Mouse (Mus musculus) spleen, postnatal 14 days (tissue): Measurements from ENCODE around the gene Tecpr1.

Source experiments
- DNase-seq, 2 experiments: peaks; one replicate each; pipeline ENCODE4 v3.0.0; 2021 to 2022; ENCODE audit warnings: low spot score in 2 of 2

Tecpr1 gene

DNA sequence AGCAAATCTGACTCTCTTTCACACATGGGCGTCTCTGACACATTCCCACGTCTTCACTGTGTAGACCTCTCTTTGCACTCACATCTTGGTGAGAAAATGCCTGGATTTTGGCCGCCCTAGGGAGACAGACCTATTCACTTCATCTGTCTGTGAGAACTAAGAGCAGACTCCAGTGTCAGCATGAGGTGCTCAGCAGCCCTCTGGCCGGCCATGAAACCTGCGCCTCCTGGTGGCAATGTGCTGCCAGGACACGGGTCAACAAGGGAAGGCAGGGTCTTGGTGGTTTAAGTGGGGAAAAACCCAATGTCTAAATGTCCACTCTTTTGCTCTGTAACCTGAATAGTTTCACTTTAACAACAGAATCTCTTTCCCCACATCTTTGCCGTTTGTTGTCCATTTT is 9.0 kb downstream of the Tecpr1 start:
- DNase-seq, result peak; percentile 31 to 55

- peak in 1 of 2 experiments; percentile 22 for DNase-seq
These were observed 15.9 kb downstream of the Tecpr1 start for GRCm38 (mm10) chr5:144207478-144207877.

DNA sequence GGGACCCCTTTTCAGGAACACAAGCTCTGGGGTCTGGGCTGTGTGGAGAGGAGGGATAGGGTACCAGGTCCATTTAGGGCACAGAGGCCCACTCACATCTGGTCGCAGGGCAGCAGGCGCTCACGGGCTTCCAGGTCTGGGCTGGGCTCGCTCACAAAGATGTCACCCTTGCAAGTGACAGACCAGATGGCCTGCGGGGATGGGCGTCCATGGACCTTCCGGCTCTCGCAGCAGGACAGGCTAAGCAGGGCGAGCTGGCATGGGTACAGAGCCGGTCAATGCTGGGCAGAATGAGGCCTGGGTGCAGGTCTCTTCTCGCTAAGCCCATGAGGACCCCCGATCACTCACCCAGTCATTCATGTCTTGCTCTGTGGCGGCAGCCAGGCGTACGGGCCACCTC is 17.3 kb downstream of the Tecpr1 start:
- DNase-seq, result no peak

DNA sequence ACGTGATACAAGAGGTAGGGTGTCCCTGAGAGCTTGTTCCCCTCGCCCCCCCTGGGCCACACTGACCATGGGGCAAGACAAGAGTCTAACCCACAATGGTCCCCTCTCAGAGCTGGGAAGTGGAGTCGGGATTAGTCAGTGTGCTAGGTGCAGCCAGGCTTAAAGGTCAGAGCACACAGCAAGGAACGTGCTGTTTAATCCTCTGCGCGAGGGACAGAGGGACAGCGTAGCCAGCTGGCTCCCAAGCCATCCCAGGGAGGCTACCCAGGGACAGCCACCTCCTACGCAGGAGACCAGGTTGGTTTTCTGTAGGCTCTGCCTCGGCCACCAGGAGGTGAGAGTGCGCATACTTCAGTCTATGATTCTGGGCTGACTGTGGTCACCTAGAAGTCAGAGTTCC is 18.5 kb downstream of the Tecpr1 start:
- DNase-seq, result no peak

DNA sequence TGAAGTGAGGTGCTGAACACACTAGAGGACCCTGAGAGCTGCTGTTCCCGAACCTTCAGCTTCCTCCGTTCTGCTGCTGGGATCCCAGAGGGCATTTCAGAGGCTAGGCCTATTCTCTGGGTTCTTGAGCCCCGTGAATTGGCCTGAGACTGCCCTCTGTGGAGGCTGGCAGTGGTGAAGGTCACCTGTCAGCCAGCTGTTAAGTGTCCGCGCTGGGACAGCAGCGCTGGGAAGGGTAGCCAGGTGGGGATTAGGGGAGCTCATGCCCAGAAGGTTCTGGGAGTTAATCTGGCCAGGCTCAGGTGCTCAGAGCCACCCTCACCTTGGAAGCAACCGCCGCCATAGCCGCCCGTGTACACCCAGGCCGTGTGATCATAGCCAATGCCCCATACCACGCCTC is 19.1 kb downstream of the Tecpr1 start:
- no peak for DNase-seq

GRCm38 (mm10) chr5:144203398-144203959 is 19.9 kb downstream of the Tecpr1 start:
- DNase-seq, result no peak

DNA sequence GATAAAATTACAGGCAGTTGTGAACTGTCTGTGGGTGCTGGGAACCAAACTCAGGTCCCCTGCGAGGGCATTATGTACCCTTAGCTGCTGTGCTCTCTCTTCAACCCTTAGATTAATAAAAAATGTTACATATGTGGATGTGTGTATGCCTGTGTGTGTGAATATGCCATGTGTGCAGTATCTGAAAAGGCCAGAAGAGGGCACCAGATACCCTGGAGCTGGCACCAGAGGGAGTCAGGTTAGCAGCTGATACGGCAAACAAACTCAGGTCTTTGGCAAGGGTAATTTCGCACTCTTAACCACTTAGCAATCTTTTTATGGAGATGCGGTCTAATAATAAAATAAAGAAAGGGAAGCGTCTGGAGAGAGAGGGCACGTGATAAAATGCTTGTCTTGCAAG is 21.0 kb downstream of the Tecpr1 start:
- no peak for DNase-seq

- DNase-seq, result no peak
These were observed 22.8 kb downstream of the Tecpr1 start for GRCm38 (mm10) chr5:144200616-144201015.

- DNase-seq, result no peak
These were observed 27.8 kb downstream of the Tecpr1 start for GRCm38 (mm10) chr5:144195567-144195966.

- peak in 1 of 2 experiments; percentile 20 for DNase-seq
These were observed 29.0 kb downstream of the Tecpr1 start for GRCm38 (mm10) chr5:144194416-144194815.

DNA sequence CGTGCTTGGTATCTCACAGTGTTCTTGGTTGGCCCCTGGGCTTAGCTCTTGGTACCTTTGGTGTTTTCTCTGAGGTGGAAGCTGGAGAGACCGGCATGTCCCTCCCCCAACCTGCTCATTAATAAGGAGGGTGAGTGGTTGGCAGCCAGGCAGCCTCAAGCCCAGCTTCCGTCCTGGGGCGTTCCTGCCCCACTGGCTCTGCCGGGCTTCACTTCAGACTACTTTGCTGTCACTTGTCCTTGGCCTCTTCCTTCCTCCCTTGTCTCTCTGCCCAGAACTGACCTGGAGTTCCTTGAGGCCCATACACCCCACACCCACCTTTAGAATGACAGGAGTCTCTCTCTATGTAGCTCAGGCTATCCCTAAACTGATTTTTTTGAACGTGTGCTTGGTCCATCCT is 30.7 kb downstream of the Tecpr1 start:
- no peak for DNase-seq

DNA sequence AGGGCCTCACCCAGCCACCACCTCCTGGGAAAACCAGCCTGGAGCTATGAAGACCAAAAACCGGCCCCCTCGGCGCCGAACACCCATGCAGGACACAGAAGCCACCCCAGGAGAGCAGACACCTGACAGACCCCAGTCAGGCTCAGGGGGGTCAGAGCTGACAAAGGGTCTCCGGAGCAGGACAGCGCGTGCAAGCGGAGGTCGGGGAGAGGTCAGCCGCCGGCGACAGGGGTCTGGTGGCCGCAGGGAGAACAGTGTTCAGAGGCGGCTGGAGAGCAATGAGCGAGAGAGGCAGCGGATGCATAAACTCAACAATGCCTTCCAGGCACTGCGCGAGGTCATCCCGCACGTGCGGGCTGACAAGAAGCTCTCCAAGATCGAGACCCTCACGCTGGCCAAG is 32.4 kb downstream of the Tecpr1 start:
- no peak for DNase-seq

DNA sequence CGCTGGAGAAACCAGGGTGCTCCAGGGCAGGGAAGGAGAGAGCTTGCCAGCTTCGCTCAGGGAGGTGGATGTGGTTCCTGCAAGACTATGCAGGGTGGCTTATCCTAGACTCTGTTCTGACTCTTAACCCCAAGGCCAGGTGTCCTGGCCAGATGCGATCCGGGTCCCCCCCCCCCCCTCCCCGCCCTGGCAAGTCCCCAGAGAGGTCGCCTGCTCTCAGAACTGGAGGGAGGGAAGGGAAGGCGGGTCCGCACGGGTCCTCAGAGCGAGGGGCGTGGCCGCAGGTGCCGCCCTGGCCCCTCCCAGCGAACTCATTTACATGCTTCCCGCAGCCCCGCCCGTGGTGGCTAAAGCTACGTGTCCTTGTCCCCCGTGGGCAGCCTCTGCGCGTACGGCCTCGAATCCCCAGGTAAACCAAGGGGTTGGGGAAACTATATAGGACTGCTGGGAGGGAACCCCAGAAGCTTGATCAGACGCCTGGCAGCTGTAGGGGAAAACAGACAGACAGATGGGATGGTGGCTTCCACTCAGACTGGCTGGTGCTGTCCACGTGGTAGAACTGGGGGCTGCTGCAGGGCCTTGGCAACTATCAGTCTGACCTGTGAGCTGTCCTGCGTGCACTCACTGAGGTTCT is 33.3 kb downstream of the Tecpr1 start, which contains the start of gene Bhlha15:
Gene Bhlha15 (plus strand): TSS at position 337 of the 634 bp plus-strand sequence.
- peak; percentile 53 to 61 for DNase-seq

DNA sequence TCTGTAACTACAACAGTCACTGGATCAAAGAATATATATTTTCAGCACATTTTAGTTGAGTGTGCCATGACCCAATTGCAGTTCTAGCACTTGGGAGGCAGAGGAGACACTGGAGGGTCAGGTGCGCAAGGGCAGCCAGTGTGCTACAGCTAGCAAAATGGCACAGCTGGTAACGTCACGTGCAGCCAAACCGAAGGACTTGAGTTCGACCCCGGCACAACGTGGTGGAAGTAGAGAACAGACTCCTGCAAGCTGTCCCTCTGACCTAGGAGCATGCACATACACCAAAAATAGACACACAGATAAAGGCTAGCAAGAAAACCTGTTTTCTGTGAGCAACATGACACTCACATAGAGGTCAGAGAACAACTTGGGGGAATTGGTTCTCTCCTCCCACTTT is 34.1 kb downstream of the Tecpr1 start:
- no peak for DNase-seq

DNA sequence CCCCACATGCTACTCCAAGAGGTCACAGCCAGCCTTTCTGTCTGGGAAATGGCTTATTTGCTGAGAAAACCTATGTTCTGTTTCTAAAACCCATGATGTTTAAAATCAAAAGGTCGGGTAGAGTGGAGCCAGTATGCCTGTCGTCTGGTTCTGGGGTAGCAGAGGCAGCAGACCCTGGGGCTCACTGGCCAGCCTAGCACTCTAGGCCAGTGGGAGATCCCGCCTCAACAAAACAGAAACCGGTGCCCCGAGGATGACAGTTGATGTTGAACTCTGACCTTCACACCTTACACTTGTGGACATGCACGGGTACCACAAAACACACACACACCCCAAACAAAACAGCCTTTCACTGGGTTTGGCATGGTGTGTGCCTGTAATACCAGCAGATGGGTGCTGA is 35.0 kb downstream of the Tecpr1 start:
- no peak for DNase-seq

DNA sequence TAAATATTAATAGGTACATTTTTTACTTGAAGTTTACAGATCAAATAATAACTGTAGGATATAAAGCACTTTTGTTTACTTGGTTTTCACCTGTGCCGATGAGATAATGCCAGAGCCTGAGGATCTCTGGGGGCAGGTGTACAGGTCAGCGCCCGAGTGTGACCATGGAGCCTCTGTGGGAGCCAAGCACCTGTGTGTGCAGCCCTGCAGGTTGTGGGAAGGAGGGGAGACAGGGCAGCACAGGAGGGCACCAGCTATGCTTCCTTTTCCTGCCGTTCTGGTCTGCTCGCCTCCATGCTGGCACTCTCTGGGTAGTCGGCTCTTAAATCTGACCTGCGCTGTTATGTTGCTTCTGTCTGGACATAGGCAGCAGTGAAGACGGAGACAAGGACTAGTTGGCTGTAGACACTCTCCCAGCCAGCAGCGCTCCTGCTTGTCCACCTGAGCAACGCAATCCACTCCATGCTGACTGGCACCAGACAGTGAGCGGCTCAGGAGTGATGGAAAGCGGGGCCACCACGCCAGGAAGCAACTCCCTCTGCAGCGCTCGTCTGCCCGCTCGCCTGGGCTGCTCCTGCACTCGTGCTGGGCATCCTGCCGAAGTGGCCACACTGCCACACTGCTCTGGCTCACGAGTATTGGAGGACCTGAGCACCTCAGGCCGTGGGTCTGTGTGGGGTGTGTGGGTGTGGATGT is 38.9 kb downstream of the Tecpr1 start:
- DNase-seq, result no peak

DNA sequence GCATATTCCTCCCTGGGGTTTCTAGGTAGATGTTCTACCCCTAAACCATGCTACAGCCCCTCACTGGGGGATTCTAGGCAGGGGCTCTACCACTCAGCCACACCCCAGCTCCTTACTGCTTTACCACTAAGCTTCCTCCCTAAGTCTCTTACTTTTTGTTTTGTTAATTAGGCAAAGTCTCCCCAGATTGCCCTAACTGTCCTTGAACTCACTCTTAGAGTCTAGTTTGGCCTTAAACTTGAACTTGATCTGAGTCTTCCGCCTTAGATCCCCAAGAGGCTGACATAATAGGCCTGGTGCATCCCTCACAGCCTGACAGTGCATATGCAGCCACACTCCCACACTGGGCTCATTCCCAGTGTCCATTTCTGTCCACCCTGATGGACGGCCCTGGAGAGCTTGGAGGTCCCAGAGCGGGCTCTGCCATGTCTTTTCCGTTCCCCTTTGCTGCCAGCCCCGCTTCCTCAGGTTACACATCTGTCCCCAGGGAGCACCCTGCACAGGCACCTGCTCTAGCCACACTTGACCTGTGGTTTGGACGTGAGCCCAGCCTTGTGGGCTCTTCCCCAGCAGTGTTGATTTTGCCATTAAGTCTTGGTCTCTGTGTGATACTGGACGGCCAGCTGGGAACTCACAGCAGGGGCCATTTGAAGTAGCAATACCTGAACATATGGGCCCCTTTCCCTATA is 39.6 kb downstream of the Tecpr1 start:
- DNase-seq, result no peak

DNA sequence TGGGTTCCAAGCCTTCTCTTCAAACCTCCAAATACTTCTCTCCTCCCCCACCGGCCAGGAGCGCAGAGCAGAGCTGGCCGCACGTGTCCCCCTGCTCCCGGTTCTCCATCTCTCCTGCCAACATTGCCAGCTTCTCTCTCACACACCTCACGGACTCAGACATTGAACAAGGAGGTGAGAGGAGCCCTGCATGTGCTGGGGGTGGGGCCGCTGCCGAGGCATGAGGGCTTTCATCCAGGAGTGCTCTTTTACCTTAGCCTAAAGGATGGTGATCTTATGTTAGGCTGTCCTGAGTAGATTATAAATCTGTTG is 40.2 kb downstream of the Tecpr1 start:
- no peak for DNase-seq

- DNase-seq, result no peak
These were observed 40.7 kb downstream of the Tecpr1 start for GRCm38 (mm10) chr5:144182542-144183247.

- DNase-seq, result peak; percentile 58 to 74
These were observed 42.2 kb downstream of the Tecpr1 start for GRCm38 (mm10) chr5:144181249-144181648.

DNA sequence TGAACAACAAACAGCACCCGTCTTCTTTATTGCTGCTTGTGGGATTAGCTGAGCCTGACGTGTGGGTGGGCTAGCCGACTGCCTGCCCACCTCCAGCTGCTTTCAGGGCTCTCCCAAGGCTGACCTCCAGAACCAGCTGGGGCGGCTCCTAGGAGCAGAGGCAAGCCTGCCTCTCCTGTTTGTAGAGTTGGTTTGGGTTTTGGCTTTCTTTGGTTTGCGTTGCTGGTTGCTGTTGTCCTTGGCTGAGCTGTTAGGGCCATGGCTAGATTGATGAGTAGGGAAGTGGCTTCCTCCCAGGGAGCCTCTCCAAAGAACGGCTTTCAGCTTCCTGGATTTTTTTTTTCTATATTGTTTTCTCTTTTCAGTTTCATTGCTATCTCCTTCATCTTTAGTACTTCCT is 45.2 kb downstream of the Tecpr1 start:
- no peak for DNase-seq

DNA sequence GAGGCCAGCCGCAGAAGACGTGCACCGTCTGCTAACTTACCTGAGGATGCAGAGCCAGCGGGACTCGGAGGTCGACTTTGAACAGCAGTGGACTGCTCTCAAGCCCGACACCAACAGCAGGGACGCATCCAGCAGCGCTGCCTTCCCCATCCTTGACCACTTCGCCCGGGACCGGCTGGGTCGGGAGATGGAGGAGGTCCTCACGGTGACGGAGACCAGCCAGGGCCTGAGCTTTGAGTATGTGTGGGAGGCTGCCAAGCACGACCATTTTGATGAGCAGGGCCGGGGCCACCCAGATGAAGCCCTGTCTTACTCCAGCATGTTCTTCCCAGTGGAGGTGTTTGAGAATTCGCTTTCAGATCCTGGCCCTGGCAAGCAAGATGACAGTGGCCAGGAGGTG is 49.8 kb downstream of the Tecpr1 start:
- no peak for DNase-seq
